Mouse (Mus musculus) MEL (cell line): ENCODE measurements around the gene Susd6.

Experiments
- CTCF ChIP-seq, 3 experiments: IDR thresholded peaks in 2 of 3; conservative IDR thresholded peaks in 1 of 3; 2 replicates each; pipeline ENCODE4 v1.5.1; 2011 to 2012; ENCODE audit warnings: low read length in 3 of 3, low read depth in 2 of 3, mild to moderate bottlenecking in 2 of 3, improper control_type of control experiment in 1 of 3, inconsistent platforms in 1 of 3, mixed read lengths in 1 of 3, moderate library complexity in 1 of 3; ENCODE audit not compliant: control insufficient read depth in 1 of 3, insufficient read depth in 1 of 3, poor library complexity in 1 of 3, severe bottlenecking in 1 of 3
- GABPA ChIP-seq: IDR thresholded peaks from 2 replicates; pipeline ENCODE4 v1.6.1; 2012; ENCODE audit warnings: low read depth, mild to moderate bottlenecking, inconsistent platforms, low read length, improper control_type of control experiment, moderate library complexity
- MAZ ChIP-seq: IDR thresholded peaks from 2 replicates; pipeline ENCODE4 v1.6.1; 2012; ENCODE audit warnings: low read depth, mild to moderate bottlenecking, inconsistent platforms, low read length, improper control_type of control experiment
- NRF1 ChIP-seq: IDR thresholded peaks from 2 replicates; pipeline ENCODE4 v1.6.1; 2014; ENCODE audit warnings: low read depth, mild to moderate bottlenecking, inconsistent platforms, low read length, improper control_type of control experiment, moderate library complexity; ENCODE audit not compliant: poor library complexity, insufficient read depth, severe bottlenecking
- POLR2A ChIP-seq, 2 experiments: IDR thresholded peaks; 2 replicates each; pipeline ENCODE4 v1.6.1; 2011 to 2012; ENCODE audit warnings: low read length in 2 of 2, mild to moderate bottlenecking in 2 of 2, control low read depth in 1 of 2, improper control_type of control experiment in 1 of 2, low read depth in 1 of 2, moderate library complexity in 1 of 2; ENCODE audit not compliant: control insufficient read depth in 1 of 2, insufficient read depth in 1 of 2, poor library complexity in 1 of 2
- USF2 ChIP-seq, 2 experiments: IDR thresholded peaks; 2 replicates each; pipeline ENCODE4 v1.6.1; 2011 to 2012; ENCODE audit warnings: improper control_type of control experiment in 2 of 2, low read length in 2 of 2, borderline replicate concordance in 1 of 2, inconsistent platforms in 1 of 2, low read depth in 1 of 2, mild to moderate bottlenecking in 1 of 2; ENCODE audit not compliant: insufficient read depth in 1 of 2
- ZC3H11A ChIP-seq: IDR thresholded peaks from 2 replicates; pipeline ENCODE4 v1.6.1; 2012; ENCODE audit warnings: low read depth, mild to moderate bottlenecking, inconsistent platforms, low read length, improper control_type of control experiment

- TF ChIP-seq MAZ = no peak
- no peak for TF ChIP-seq USF2 (IDR thresholded peaks at IDR 0.05; ENCODE audit: borderline replicate concordance in 1 of 2, insufficient read depth in 1 of 2, low read depth in 1 of 2, low read length in 2 of 2)
- no peak for TF ChIP-seq POLR2A (IDR thresholded peaks at IDR 0.05; ENCODE audit: control insufficient read depth in 1 of 2, insufficient read depth in 1 of 2, low read depth in 1 of 2, low read length in 2 of 2, poor library complexity in 1 of 2)
- no peak for TF ChIP-seq CTCF (IDR thresholded peaks at IDR 0.05 in 2 of 3, conservative IDR thresholded peaks at IDR 0.05 in 1 of 3; ENCODE audit: control insufficient read depth in 1 of 3, insufficient read depth in 1 of 3, low read depth in 2 of 3, low read length in 3 of 3, poor library complexity in 1 of 3, severe bottlenecking in 1 of 3)
- TF ChIP-seq NRF1 = no peak
- TF ChIP-seq GABPA = no peak
- TF ChIP-seq ZC3H11A = no peak
These were observed 13.6 kb downstream of the Susd6 start for GRCm38 (mm10) chr12:80803924-80804323.
